Mouse (Mus musculus): Measurements from ENCODE around the gene Hcn1. TPM values are rescaled to one million over a fixed set of nuclear protein-coding genes. Genes with fewer than 3 reads are reported as not detected.

Gene Hcn1
- polyA plus RNA-seq, 1 experiment from 2014 or later: 0.67 TPM

DNA sequence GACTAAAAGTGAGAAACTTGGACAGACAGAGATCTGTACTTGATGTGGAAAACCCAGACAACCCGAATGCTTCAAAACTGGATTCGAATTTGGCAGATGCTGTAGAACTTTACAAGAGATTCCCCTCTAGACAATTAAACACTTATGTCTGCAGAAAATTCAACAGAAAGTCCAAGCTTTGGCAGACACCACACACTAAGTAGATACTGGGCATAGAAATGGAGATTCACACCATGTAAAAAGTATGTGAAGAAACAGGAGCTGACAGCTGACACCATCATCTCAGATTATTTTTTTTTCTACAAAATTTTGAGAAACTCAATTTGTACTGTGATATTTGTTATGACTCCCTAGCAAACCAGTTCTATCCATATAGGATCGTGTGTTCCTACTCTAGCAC, 122.0 kb downstream of the Hcn1 start:
- H3K4me1 ChIP-seq (replicated peaks; ENCODE audit: control insufficient read depth, insufficient read depth, low read length): no peaks in the 10 kb centered on the region
- H3K9ac ChIP-seq (replicated peaks; ENCODE audit: low read depth, low read length): no peak overlapping the region
- WGBS: 83% methylated on average over 3 of the region's 3 CpGs
- ATAC-seq: no peak
- no peak overlapping the region for H3K4me3 ChIP-seq (replicated peaks; ENCODE audit: low read length)
- no peaks in the 10 kb centered on the region for H3K27me3 ChIP-seq (replicated peaks; ENCODE audit: control insufficient read depth, insufficient read depth, low read length)
- no peak overlapping the region for H3K4me2 ChIP-seq (ENCODE audit: low read length)
- no peak overlapping the region for H3K27ac ChIP-seq (ENCODE audit: low read length)
- no peaks in the 10 kb centered on the region for H3K9me3 ChIP-seq (ENCODE audit: control insufficient read depth, low read length)
- H3K36me3 ChIP-seq (ENCODE audit: control insufficient read depth, insufficient read depth): no peaks in the 10 kb centered on the region

- Histone ChIP-seq H3K4me2 (ENCODE audit: low read length) (no peak overlapping the region), H3K4me3 (replicated peaks; ENCODE audit: low read length) (no peak overlapping the region), H3K4me1 (replicated peaks; ENCODE audit: control insufficient read depth, insufficient read depth, low read length) (no peaks in the 10 kb centered on the region), H3K9me3 (ENCODE audit: control insufficient read depth, low read length) (no peaks in the 10 kb centered on the region), H3K9ac (replicated peaks; ENCODE audit: low read depth, low read length) (no peak overlapping the region), H3K36me3 (ENCODE audit: control insufficient read depth, insufficient read depth) (no peaks in the 10 kb centered on the region), H3K27ac (ENCODE audit: low read length) (no peak overlapping the region), H3K27me3 (replicated peaks; ENCODE audit: control insufficient read depth, insufficient read depth, low read length) (no peaks in the 10 kb centered on the region)
- no peak for ATAC-seq
- 72% methylated on average over 2 of the region's 2 CpGs for WGBS
Observed at GRCm38 (mm10) chr13:117728393-117728792, 126.3 kb downstream of the Hcn1 start.

- no peak for ATAC-seq
- no peak overlapping the region for H3K27ac ChIP-seq (ENCODE audit: low read length)
- H3K9ac ChIP-seq (replicated peaks; ENCODE audit: low read depth, low read length): no peak overlapping the region
Observed at GRCm38 (mm10) chr13:117732738-117733137, 130.6 kb downstream of the Hcn1 start.

DNA sequence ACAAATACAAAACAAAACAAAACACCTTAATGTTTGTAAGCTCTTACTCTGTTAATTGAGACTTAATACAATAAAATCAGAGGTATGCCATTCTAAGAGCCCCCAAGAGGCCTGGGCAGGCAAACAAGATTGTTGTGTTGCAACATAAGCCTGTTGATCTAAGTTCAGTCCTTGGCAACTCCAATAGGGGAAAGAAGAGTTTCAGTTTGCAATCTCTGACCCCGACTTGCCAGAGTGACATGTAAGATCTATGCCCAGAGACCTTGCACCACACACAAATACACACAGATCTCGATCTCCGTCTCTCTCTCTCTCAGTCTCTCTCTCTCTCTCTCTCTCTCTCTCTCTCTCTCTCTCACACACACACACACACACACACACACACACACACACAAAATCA, 142.3 kb downstream of the Hcn1 start:
- no peak overlapping the region for H3K4me2 ChIP-seq (ENCODE audit: low read length)
- H3K9me3 ChIP-seq (ENCODE audit: control insufficient read depth, low read length): no peaks in the 10 kb centered on the region
- no peaks in the 10 kb centered on the region for H3K4me1 ChIP-seq (replicated peaks; ENCODE audit: control insufficient read depth, insufficient read depth, low read length)
- no peak overlapping the region for H3K27ac ChIP-seq (ENCODE audit: low read length)
- no peak overlapping the region for H3K9ac ChIP-seq (replicated peaks; ENCODE audit: low read depth, low read length)
- H3K4me3 ChIP-seq (replicated peaks; ENCODE audit: low read length): no peak overlapping the region
- no peak for ATAC-seq
- no peaks in the 10 kb centered on the region for H3K36me3 ChIP-seq (ENCODE audit: control insufficient read depth, insufficient read depth)
- 81% methylated on average over 3 of the region's 3 CpGs for WGBS
- H3K27me3 ChIP-seq (replicated peaks; ENCODE audit: control insufficient read depth, insufficient read depth, low read length): no peaks in the 10 kb centered on the region

More at GRCm38 (mm10) chr13:117732738-117733137, 130.6 kb downstream of the Hcn1 start:
- Histone ChIP-seq H3K4me2 (ENCODE audit: low read length) (no peak overlapping the region), H3K9me3 (ENCODE audit: control insufficient read depth, low read length) (no peaks in the 10 kb centered on the region), H3K27me3 (replicated peaks; ENCODE audit: control insufficient read depth, insufficient read depth, low read length) (no peaks in the 10 kb centered on the region), H3K4me1 (replicated peaks; ENCODE audit: control insufficient read depth, insufficient read depth, low read length) (no peaks in the 10 kb centered on the region), H3K4me3 (replicated peaks; ENCODE audit: low read length) (no peak overlapping the region), H3K36me3 (ENCODE audit: control insufficient read depth, insufficient read depth) (no peaks in the 10 kb centered on the region)

- H3K9me3 ChIP-seq (ENCODE audit: control insufficient read depth, low read length): no peaks in the 10 kb centered on the region
- no peak overlapping the region for H3K4me2 ChIP-seq (ENCODE audit: low read length)
- no peaks in the 10 kb centered on the region for H3K36me3 ChIP-seq (ENCODE audit: control insufficient read depth, insufficient read depth)
- 95% methylated on average over 2 of the region's 3 CpGs for WGBS
- no peak overlapping the region for H3K27ac ChIP-seq (ENCODE audit: low read length)
- no peaks in the 10 kb centered on the region for H3K4me1 ChIP-seq (replicated peaks; ENCODE audit: control insufficient read depth, insufficient read depth, low read length)
- no peak for ATAC-seq
- no peaks in the 10 kb centered on the region for H3K27me3 ChIP-seq (replicated peaks; ENCODE audit: control insufficient read depth, insufficient read depth, low read length)
- no peak overlapping the region for H3K9ac ChIP-seq (replicated peaks; ENCODE audit: low read depth, low read length)
- H3K4me3 ChIP-seq (replicated peaks; ENCODE audit: low read length): no peak overlapping the region
Observed at GRCm38 (mm10) chr13:117745173-117745572, 143.1 kb downstream of the Hcn1 start.

GRCm38 (mm10) chr13:117765487-117765886, 163.4 kb downstream of the Hcn1 start:
- ATAC-seq: peak; percentile 99
- no peaks in the 10 kb centered on the region for H3K4me1 ChIP-seq (replicated peaks; ENCODE audit: control insufficient read depth, insufficient read depth, low read length)
- H3K4me3 ChIP-seq (replicated peaks; ENCODE audit: low read length): no peak overlapping the region
- H3K27ac ChIP-seq (ENCODE audit: low read length): no peak overlapping the region
- H3K9me3 ChIP-seq (ENCODE audit: control insufficient read depth, low read length): no peaks in the 10 kb centered on the region
- WGBS: 57% methylated on average over 6 of the region's 6 CpGs
- no peak overlapping the region for H3K4me2 ChIP-seq (ENCODE audit: low read length)
- no peaks in the 10 kb centered on the region for H3K36me3 ChIP-seq (ENCODE audit: control insufficient read depth, insufficient read depth)
- H3K27me3 ChIP-seq (replicated peaks; ENCODE audit: control insufficient read depth, insufficient read depth, low read length): no peaks in the 10 kb centered on the region
- H3K9ac ChIP-seq (replicated peaks; ENCODE audit: low read depth, low read length): no peak overlapping the region

DNA sequence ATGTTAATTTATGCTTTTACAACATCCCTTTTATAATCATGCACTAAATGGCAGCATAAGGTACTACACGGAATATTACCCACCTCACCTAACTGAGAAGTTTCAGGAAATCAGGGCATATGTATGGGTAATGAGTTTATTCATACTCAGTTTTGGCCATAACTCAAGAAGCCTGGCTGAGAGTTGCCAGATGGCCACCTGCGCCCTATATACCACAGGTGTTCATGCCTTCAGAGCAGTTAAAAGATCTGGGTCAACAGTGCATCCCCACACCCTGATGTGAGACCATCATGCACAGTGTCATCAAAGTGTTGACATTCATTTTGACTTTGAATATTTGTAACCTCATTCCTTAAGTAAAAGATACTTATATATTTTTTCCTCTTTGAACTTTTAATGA, 183.3 kb downstream of the Hcn1 start:
- no peak overlapping the region for H3K4me2 ChIP-seq (ENCODE audit: low read length)

DNA sequence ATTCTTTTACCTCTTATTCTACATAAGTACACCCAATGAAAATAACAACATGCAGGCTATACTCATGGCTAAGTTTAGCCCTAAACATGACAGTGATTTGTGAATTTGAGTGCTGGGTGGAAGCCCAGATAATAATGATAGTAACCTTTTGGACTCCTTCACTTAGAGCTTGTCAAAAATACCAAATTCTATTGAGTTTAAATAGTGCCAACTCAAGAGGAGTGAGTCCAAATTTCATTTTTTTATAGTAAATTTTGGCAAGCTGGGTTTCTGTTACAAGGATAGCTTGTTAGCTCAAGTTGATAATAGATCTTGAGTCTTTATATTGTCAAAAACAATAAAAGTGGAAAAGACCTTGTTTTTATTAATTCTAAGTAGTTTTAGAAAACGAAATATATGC, 190.7 kb downstream of the Hcn1 start:
- Histone ChIP-seq H3K9me3 (ENCODE audit: control insufficient read depth, low read length) (no peaks in the 10 kb centered on the region), H3K9ac (replicated peaks; ENCODE audit: low read depth, low read length) (no peak overlapping the region), H3K4me3 (replicated peaks; ENCODE audit: low read length) (no peak overlapping the region), H3K4me1 (replicated peaks; ENCODE audit: control insufficient read depth, insufficient read depth, low read length) (no peaks in the 10 kb centered on the region), H3K27ac (ENCODE audit: low read length) (no peak overlapping the region), H3K4me2 (ENCODE audit: low read length) (no peak overlapping the region), H3K27me3 (replicated peaks; ENCODE audit: control insufficient read depth, insufficient read depth, low read length) (no peaks in the 10 kb centered on the region), H3K36me3 (ENCODE audit: control insufficient read depth, insufficient read depth) (no peaks in the 10 kb centered on the region)
- 71% methylated on average over 1 of the region's 1 CpGs for WGBS
- ATAC-seq: peak; percentile 40; the same call in 1 of the 2 replicates

More for the DNA sequence above, 183.3 kb downstream of the Hcn1 start:
- no peaks in the 10 kb centered on the region for H3K36me3 ChIP-seq (ENCODE audit: control insufficient read depth, insufficient read depth)
- no peak overlapping the region for H3K4me3 ChIP-seq (replicated peaks; ENCODE audit: low read length)
- H3K27me3 ChIP-seq (replicated peaks; ENCODE audit: control insufficient read depth, insufficient read depth, low read length): no peaks in the 10 kb centered on the region
- H3K9me3 ChIP-seq (ENCODE audit: control insufficient read depth, low read length): no peaks in the 10 kb centered on the region
- H3K9ac ChIP-seq (replicated peaks; ENCODE audit: low read depth, low read length): no peak overlapping the region
- H3K4me1 ChIP-seq (replicated peaks; ENCODE audit: control insufficient read depth, insufficient read depth, low read length): no peaks in the 10 kb centered on the region
- no peak for ATAC-seq
- WGBS: 92% methylated on average over 2 of the region's 2 CpGs
- H3K27ac ChIP-seq (ENCODE audit: low read length): no peak overlapping the region

DNA sequence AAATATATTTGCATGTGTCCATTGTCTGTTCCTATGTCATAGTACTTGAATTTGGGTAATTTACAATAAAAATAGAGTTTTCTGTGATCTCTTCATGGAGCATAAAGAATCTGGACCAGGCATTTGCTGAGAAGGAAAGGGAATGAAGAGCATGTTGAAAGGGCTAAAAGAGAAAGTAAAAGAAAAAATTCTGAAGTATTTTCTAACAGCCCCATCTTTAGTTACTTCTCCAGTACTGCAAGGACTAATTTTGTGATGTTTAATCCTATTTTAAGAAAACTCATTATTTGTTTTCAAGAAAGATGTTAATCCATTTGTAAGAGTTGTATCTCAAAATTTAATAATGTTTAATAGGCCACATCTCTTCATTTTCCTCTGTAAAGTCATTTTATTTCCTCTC, 198.9 kb downstream of the Hcn1 start:
- no peak for ATAC-seq
- no peaks in the 10 kb centered on the region for H3K4me1 ChIP-seq (replicated peaks; ENCODE audit: control insufficient read depth, insufficient read depth, low read length)
- H3K27me3 ChIP-seq (replicated peaks; ENCODE audit: control insufficient read depth, insufficient read depth, low read length): no peaks in the 10 kb centered on the region
- H3K4me3 ChIP-seq (replicated peaks; ENCODE audit: low read length): no peak overlapping the region
- H3K4me2 ChIP-seq (ENCODE audit: low read length): no peak overlapping the region
- H3K9ac ChIP-seq (replicated peaks; ENCODE audit: low read depth, low read length): no peak overlapping the region
- H3K9me3 ChIP-seq (ENCODE audit: control insufficient read depth, low read length): no peaks in the 10 kb centered on the region
- no peak overlapping the region for H3K27ac ChIP-seq (ENCODE audit: low read length)
- H3K36me3 ChIP-seq (ENCODE audit: control insufficient read depth, insufficient read depth): no peaks in the 10 kb centered on the region

GRCm38 (mm10) chr13:117827628-117828027, 225.5 kb downstream of the Hcn1 start:
- Histone ChIP-seq H3K4me3 (replicated peaks; ENCODE audit: low read length) (no peak overlapping the region), H3K9ac (replicated peaks; ENCODE audit: low read depth, low read length) (no peak overlapping the region), H3K4me2 (ENCODE audit: low read length) (no peak overlapping the region), H3K4me1 (replicated peaks; ENCODE audit: control insufficient read depth, insufficient read depth, low read length) (no peaks in the 10 kb centered on the region), H3K36me3 (ENCODE audit: control insufficient read depth, insufficient read depth) (no peaks in the 10 kb centered on the region), H3K27ac (ENCODE audit: low read length) (no peak overlapping the region), H3K27me3 (replicated peaks; ENCODE audit: control insufficient read depth, insufficient read depth, low read length) (no peaks in the 10 kb centered on the region), H3K9me3 (ENCODE audit: control insufficient read depth, low read length) (no peaks in the 10 kb centered on the region)
- no peak for ATAC-seq
- 83% methylated on average over 5 of the region's 5 CpGs for WGBS

Measured in forebrain, embryonic 16.5 days (tissue).